Mouse (Mus musculus) ES-E14 (cell line): ENCODE measurements around the gene Tmem179b. TPM values are rescaled to one million over a fixed set of nuclear protein-coding genes. Genes with fewer than 3 reads are reported as not detected.

Experiments
- DNase-seq: peaks from one replicate; pipeline ENCODE4 v3.0.0-alpha.2; 2013; ENCODE audit warnings: low read depth, low spot score
- H3K27ac ChIP-seq: 2 replicates; pipeline ENCODE4 v1.5.1; 2012; ENCODE audit warnings: low read depth, mild to moderate bottlenecking, low read length, moderate library complexity, mixed read lengths; ENCODE audit not compliant: poor library complexity, insufficient read depth, severe bottlenecking
- H3K36me3 ChIP-seq: 2 replicates; pipeline ENCODE4 v1.6.1; 2012; ENCODE audit warnings: mild to moderate bottlenecking, low read length, moderate library complexity, mixed read lengths; ENCODE audit not compliant: control insufficient read depth, poor library complexity, insufficient read depth, severe bottlenecking
- H3K4me1 ChIP-seq, 2 experiments: fragments of 150-350 bp in 1 of 2; sonication (generic) in 1 of 2; 2 replicates each; pipeline ENCODE4 v1.6.1; 2012; ENCODE audit warnings: low read length in 2 of 2, mild to moderate bottlenecking in 1 of 2, mixed read lengths in 1 of 2; ENCODE audit not compliant: control insufficient read depth in 2 of 2, insufficient read depth in 2 of 2, poor library complexity in 1 of 2
- H3K4me3 ChIP-seq, 2 experiments: fragments of 150-350 bp in 1 of 2; sonication (generic) in 1 of 2; 2 replicates each; pipeline ENCODE4 v1.5.1; 2012; ENCODE audit warnings: low read length in 2 of 2, low read depth in 1 of 2, mild to moderate bottlenecking in 1 of 2, mixed read lengths in 1 of 2; ENCODE audit not compliant: insufficient read depth in 1 of 2, poor library complexity in 1 of 2, severe bottlenecking in 1 of 2
- H3K9ac ChIP-seq: 2 replicates; pipeline ENCODE4 v1.6.1; 2012; ENCODE audit warnings: low read depth, mild to moderate bottlenecking, low read length, mixed read lengths; ENCODE audit not compliant: poor library complexity, insufficient read depth, severe bottlenecking
- H3K9me3 ChIP-seq: fragments of 150-350 bp; sonication (generic); 2 replicates; pipeline ENCODE4 v1.6.1; 2012; ENCODE audit warnings: low read depth, mild to moderate bottlenecking, low read length; ENCODE audit not compliant: control insufficient read depth, insufficient read depth
- CHD2 ChIP-seq: IDR thresholded peaks from 2 replicates; pipeline ENCODE4 v1.6.1; 2014; ENCODE audit warnings: mild to moderate bottlenecking, low read depth, low read length, inconsistent platforms
- HCFC1 ChIP-seq: IDR thresholded peaks from 2 replicates; pipeline ENCODE4 v1.6.1; 2012; ENCODE audit warnings: low read length, inconsistent platforms, borderline replicate concordance; ENCODE audit not compliant: insufficient read depth
- MAFK ChIP-seq: IDR thresholded peaks from 2 replicates; pipeline ENCODE4 v1.6.1; 2014; ENCODE audit warnings: mild to moderate bottlenecking, low read depth, low read length, inconsistent platforms; ENCODE audit not compliant: insufficient read depth
- ZC3H11A ChIP-seq: IDR thresholded peaks from 2 replicates; pipeline ENCODE4 v1.6.1; 2012; ENCODE audit warnings: low read depth, mild to moderate bottlenecking, inconsistent platforms, low read length, borderline replicate concordance
- ZNF384 ChIP-seq: IDR thresholded peaks from 2 replicates; pipeline ENCODE4 v1.6.1; 2012; ENCODE audit warnings: low read depth, low read length, inconsistent platforms
- in situ Hi-C, 2 experiments: fragments of 600-800 bp; cut with MboI; formaldehyde crosslinking; loops; one replicate each; pipeline ENCODE4 v1.15.1; 2025; ENCODE audit warnings: low sequenced_read_pairs in 2 of 2, inconsistent platforms in 1 of 2; ENCODE audit not compliant: unreplicated experiment in 2 of 2
- total RNA-seq: library from RNA; depleted of rRNA; stranded (reverse); fragments of 300-350 nt; gene quantifications from 2 replicates; pipeline ENCODE4 v1.2.3, GENCODE M21; 2012

Tmem179b gene
- total RNA-seq, 1 experiment: 45.9 TPM

- peak overlapping the region; percentile 76 to 92 for H3K4me3 ChIP-seq
- no peak for DNase-seq
- peak overlapping the region; percentile 99 for H3K9ac ChIP-seq
- TF ChIP-seq MAFK (no peak), ZC3H11A (no peak), HCFC1 (no peak), ZNF384 (no peak), CHD2 (no peak)
- peaks cover 29% of the 10 kb centered on the region for H3K36me3 ChIP-seq
- H3K9me3 ChIP-seq: no peaks in the 10 kb centered on the region
- H3K27ac ChIP-seq: peak overlapping the region; percentile 14; the same call in 1 of the 2 replicates
- in situ Hi-C loops: no loop called here
- H3K4me1 ChIP-seq: 0 out of 4 replicates have a peak, but pooled peaks cover 0 to 3% of the 10 kb centered on the region in 2 experiments
Observed at GRCm38 (mm10) chr19:8725081-8725613, 49.1 kb downstream of the Tmem179b start.

GRCm38 (mm10) chr19:8724392-8724791, 49.9 kb downstream of the Tmem179b start:
- TF ChIP-seq ZC3H11A: no peak
- no peak for TF ChIP-seq HCFC1
- TF ChIP-seq CHD2: no peak
- no peak for TF ChIP-seq ZNF384
- H3K27ac ChIP-seq: peak overlapping the region; percentile 94; the same call in 1 of the 2 replicates
- in situ Hi-C loops: no loop called here

GRCm38 (mm10) chr19:8723574-8724346, 50.5 kb downstream of the Tmem179b start:
- TF ChIP-seq ZNF384: no peak
- no peak for TF ChIP-seq HCFC1
- TF ChIP-seq CHD2: no peak
- TF ChIP-seq MAFK: no peak
- TF ChIP-seq ZC3H11A: no peak
- 0 out of 4 replicates have a peak, but pooled peaks cover 0 to 3% of the 10 kb centered on the region in 2 experiments for H3K4me1 ChIP-seq
- in situ Hi-C loops: no loop called here
- H3K9ac ChIP-seq: peak overlapping the region; percentile 99
- no peak for DNase-seq
- peak overlapping the region; percentile 94 for H3K27ac ChIP-seq
- H3K36me3 ChIP-seq: peaks cover 29% of the 10 kb centered on the region
- peak overlapping the region; percentile 76 to 92 for H3K4me3 ChIP-seq
- no peaks in the 10 kb centered on the region for H3K9me3 ChIP-seq

More at GRCm38 (mm10) chr19:8724392-8724791, 49.9 kb downstream of the Tmem179b start:
- Histone ChIP-seq H3K9ac (peak overlapping the region; percentile 99; the same call in 1 of the 2 replicates), H3K4me1 (0 out of 4 replicates have a peak, but pooled peaks cover 0 to 3% of the 10 kb centered on the region in 2 experiments), H3K4me3 (peak overlapping the region; percentile 76 to 92), H3K36me3 (peaks cover 29% of the 10 kb centered on the region), H3K9me3 (no peaks in the 10 kb centered on the region)
- no peak for DNase-seq

GRCm38 (mm10) chr19:8722907-8723573, 51.2 kb downstream of the Tmem179b start, which contains the start of gene Slc3a2:
TSS of gene Slc3a2 (minus strand) at chr19:8723369.
- peak within 1 kb of the TSS; percentile 99 for H3K9ac ChIP-seq
- H3K4me1 ChIP-seq: 0 out of 4 replicates have a peak, but pooled peaks cover 0 to 3% of the 10 kb centered on the region in 2 experiments
- TF ChIP-seq ZNF384: peak; percentile 63; the same call in 1 of the 2 replicates
- TF ChIP-seq CHD2: peak; percentile 60; the same call in 1 of the 2 replicates
- TF ChIP-seq ZC3H11A: no peak
- no peak for TF ChIP-seq MAFK
- TF ChIP-seq HCFC1: peak; percentile 78; the same call in 1 of the 2 replicates
- in situ Hi-C loops: no loop called here
- H3K27ac ChIP-seq: peak within 1 kb of the TSS; percentile 94
- no peaks in the 10 kb centered on the region for H3K9me3 ChIP-seq
- peaks cover 29% of the 10 kb centered on the region for H3K36me3 ChIP-seq
- H3K4me3 ChIP-seq: peak within 1 kb of the TSS; percentile 83 to 92
- DNase-seq: peak; percentile 96
